Mouse (Mus musculus): ENCODE measurements around the gene Glrx5.

The Glrx5 gene

DNA sequence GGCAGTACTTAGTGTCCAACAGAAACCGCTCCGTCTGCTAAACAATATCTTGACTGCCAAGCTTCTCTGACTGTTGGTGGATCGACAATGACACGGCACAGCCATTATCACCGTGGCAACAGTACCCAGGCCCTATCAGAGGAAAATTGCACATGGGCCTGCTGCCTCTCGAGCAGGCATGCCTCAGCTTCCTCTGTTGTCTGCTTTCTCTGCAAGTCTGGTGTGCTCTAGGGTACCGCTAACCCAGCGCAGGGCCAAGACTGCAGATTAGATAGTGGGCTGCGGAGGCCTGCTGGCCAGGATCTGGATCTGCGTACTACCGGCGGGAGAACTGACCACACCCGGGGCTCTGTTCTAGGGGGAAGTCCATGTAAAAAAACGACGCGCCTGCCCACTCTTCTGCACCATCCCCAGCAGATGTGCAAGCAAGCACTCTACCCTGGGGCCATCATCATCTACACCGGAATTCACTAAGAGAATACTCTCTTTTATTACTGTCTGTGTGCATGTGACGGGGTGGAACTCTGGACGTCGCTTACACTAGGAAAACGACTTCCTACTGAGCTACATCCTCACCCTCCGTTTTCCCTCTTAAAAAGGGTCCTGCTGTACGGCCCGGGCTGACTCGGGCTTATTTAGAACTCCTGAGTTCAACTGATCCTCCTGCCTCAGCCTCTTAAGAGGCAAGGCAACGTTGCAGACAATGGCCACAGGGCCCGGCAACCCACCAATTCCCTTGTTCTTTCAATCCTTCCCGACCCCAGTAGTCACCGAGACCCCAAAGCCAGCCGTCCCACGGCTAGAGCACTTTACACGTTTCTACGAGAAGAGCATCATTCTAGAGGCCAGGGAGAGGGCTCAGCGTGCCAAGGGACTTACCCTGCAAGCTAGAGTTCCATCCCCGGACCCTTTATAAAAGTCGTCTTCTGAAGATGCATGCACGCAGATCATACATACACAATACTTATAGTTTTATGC lies 1.1 kb upstream of the Glrx5 start:
- DNase-seq (ENCODE audit: low read depth, low spot score): no peak

- no peak for DNase-seq (ENCODE audit: low read depth, low spot score)
Measured at GRCm38 (mm10) chr12:105032832-105033775, 616 bp downstream of the Glrx5 start.

DNA sequence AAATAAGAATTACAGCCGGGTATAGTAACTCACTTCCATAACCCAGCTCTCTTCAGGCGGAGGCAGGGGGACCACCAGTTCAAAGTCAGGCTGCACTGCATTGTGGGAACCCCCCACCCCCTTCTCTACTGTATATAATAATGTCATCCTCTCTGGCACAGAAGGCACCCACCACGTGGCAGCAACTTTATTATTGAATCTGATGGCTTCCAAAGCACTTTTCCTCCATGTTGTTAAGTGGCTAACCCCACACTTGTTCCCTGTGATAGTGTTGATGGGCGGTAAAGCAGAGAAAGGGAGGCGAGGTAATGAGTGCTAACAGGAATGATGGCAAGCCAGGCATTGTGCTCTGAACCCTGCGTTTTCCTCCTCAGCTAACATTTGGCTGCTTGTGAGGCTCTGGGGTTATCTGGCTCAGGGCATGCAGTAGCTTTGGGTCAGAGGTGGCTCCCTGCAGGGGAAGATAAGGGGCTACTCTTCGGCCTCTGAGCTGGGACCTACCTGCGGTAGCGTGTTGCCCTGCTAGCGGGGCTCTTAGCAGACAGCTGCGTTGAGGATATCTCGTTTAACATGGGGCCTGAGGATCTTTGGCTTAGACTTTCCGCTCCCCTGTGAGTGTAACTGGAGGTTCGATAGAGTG lies 1.8 kb downstream of the Glrx5 start:
- no peak for DNase-seq (ENCODE audit: low read depth, low spot score)

- DNase-seq (ENCODE audit: low read depth, low spot score): no peak
Measured at GRCm38 (mm10) chr12:105038211-105038610, 5.7 kb downstream of the Glrx5 start.

DNA sequence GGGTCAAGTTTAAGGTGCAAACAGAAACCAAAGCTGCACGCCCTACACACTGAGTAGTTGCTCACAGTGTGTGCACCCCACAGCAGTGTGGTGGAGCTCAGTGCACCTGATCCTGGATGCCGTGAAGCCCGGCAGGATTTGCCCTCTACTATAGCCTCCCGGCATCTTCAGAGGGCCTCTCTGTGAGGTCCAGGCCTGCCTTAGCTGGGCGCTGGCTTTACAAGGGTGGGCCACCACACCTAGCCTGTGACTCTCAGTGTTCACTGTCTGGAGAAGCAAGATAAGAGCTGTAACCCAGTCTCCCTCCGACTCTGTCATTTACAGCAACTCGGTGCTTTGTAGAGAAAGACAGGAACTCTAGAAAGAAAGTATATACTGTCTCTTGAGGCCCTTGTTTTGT lies 6.4 kb downstream of the Glrx5 start:
- no peak for DNase-seq (ENCODE audit: low read depth, low spot score)

DNA sequence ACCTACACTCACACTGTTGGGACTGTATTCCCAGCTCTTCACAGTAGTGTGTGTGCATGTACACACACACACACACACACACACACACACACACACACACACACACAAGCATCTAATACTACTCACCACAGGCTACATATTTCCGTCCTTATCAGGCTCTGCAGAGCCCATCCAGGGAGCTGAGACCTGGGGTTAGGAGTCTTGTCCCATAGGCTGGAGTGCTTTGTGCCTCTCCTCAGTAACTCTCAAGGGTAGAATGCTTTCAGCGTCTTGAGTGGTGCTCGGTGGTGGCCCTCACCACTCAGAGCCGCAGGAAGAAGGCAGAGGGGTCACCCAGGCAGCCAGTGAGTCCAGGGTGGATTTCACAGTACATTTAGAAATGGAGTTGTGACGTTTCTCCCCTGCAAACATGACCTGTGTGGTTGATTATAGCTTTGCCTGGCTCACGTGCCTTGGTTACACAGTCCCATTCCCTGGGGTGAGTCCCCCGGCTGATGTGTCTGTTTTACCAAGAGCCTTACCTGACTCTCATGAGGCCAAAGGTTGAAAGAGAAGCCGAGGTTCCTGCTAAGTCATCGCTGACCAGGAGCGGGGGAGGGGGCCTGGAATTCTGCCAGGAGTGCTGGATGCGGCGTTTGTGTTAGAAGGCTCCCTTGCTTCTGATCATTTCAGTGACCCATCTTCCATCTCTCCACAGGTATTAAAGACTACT lies 7.2 kb downstream of the Glrx5 start:
- DNase-seq (ENCODE audit: low read depth, low spot score): no peak

- no peak for DNase-seq (ENCODE audit: low read depth, low spot score)
Measured at GRCm38 (mm10) chr12:105040950-105041349, 8.5 kb downstream of the Glrx5 start.

GRCm38 (mm10) chr12:105043081-105043480 lies 10.6 kb downstream of the Glrx5 start:
- no peak for DNase-seq (ENCODE audit: low read depth, low spot score)

GRCm38 (mm10) chr12:105044775-105045174 lies 12.3 kb downstream of the Glrx5 start:
- DNase-seq (ENCODE audit: low read depth, low spot score): no peak

GRCm38 (mm10) chr12:105048301-105048863 lies 15.9 kb downstream of the Glrx5 start:
- DNase-seq (ENCODE audit: low read depth, low spot score): no peak

DNA sequence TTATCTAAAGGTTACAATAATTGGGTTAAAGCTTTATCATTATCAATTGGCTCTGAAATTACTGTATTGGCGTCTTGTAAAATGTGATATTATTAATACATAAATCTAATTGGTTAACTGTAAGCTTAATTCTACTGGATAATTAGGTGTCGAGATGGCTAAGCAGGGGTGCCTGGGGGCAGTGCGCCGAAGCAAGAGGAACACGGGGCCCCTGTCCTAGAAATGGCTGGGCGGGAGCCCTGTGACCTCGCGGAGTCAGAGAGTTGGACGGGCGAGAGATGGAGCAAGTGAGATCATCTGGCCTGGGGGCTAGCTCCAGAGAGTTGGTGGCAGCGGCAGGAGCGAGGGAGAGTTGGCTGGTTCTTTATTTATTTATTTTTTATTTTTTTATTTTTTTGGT lies 17.3 kb downstream of the Glrx5 start:
- DNase-seq (ENCODE audit: low read depth, low spot score): no peak

DNA sequence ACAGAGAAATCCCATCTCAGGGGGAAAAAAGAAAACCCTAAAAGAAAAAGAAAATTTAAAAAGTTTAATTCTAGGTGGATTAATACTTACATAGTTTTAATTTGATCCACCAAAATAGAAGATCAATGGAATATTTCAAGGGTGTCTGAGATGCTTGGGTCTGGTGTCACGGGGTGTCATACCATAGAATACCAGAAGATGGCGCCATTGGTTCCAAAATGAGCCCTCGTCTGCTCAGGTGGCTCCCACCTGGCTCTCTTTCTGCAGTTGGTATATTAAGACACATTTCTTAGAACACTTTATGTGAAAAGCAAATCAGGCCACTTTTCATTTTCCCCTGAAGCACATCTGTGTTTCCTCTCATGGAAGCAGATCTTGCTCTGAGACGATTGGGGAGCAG lies 18.4 kb downstream of the Glrx5 start:
- DNase-seq (ENCODE audit: low read depth, low spot score): peak; percentile 75

DNA sequence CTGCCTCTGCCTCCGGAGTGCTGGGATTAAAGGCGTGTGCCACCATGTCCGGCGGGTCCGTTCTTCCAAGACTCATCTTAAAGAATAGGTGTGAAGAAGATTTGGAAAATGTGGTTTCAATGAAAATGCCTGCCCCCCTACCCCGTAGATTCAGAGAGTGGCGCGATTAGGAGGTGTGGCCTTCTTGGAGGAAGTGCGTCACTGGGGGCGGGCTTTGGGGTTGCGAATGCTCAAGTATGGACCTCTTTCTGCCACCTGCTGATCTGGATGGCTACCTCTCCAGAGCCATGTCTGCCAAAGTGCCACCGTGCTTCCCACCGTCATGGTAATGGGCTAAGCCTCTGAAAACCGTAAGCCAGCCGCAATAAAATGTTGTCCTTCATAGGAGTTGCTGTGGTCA lies 21.6 kb downstream of the Glrx5 start:
- DNase-seq (ENCODE audit: low read depth, low spot score): no peak

DNA sequence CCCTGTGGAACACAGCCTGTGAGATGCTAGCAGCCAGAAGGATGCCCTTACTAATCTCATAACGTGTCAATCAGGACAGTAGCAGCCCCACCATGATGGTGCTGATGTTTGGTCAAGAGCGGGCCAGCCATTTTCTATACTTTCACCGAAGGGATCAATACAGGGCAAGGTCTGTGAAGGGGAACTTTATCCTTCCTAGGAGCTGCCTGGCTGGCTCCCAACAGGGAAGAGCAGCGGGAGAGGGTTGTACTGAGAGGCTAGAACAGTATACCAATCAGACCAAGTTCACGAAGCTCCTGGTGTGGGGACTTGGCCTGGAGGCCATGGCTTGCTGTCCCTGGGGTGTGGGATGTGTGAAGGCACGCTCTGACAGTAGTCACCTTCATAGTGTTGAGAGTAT lies 22.8 kb downstream of the Glrx5 start:
- DNase-seq (ENCODE audit: low read depth, low spot score): no peak

GRCm38 (mm10) chr12:105060006-105060405 lies 27.5 kb downstream of the Glrx5 start:
- no peak for DNase-seq (ENCODE audit: low read depth, low spot score)

DNA sequence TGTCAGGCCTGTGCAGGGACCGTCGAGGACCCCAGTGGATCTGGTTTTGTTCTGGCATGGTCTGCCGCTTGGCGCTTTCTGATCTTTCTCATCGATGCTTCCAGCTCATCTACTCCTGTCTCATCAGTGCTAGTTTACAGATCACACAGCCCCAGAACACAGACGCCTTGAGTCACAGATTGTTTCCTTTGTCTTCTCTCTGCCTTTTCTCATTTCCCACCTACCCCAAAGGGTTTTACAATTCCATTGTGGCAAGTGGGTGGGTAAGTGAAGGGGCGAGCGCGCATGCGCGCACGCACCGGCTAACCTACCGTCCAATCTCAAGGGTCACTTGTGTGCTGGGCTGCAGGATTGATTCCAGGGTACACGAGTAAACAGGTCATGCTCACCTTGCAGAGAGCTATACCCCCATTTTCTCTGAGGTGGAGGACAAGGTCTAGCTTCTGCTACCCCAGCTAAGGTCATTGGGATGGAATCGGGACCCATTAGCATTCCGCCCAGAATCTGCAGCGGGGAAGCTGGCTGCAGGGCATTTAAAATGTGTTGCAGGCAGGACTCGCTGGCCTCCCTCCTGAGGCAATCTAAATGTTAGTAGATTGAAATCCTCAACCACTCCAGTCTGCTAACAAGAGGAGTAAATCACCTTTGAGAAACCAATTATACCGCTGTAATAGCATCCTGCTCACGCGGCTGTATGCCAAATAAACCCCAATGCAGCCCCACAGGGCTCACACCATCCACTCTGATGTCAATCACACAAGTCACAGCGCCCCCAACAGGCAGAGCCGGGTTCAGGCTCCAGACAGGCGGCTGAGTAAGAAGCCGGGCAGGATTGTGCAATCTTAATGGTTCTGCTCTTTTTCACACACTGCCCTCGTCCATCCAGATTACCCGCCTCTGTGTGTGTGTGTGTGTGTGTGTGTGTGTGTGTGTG lies 31.0 kb downstream of the Glrx5 start:
- DNase-seq (ENCODE audit: low read depth, low spot score): peak; percentile 37

DNA sequence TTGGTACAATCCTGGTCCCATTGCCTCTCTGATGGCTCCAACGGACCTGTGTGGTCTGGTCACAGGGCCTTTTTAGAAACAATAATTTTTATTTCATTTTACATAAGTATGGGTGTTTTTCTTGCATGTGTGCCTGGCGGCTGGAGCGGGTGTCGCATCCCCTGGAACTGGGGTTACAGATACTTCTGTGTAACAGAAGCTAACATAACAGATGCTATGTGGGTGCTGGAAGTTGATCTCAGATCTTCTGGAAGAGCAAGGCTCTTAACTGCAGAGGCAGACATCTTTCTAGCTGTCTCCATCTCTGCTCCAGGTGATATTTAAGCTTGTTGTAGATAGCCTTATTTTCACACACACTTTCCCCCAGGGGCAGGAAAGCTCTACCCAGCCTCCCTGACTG lies 31.7 kb downstream of the Glrx5 start:
- no peak for DNase-seq (ENCODE audit: low read depth, low spot score)

- DNase-seq (ENCODE audit: low read depth, low spot score): no peak
Measured at GRCm38 (mm10) chr12:105065119-105065518, 32.6 kb downstream of the Glrx5 start.

GRCm38 (mm10) chr12:105066523-105066922 lies 34.0 kb downstream of the Glrx5 start:
- no peak for DNase-seq (ENCODE audit: low read depth, low spot score)

- no peak for DNase-seq (ENCODE audit: low read depth, low spot score)
Measured at GRCm38 (mm10) chr12:105068911-105069310, 36.4 kb downstream of the Glrx5 start.
